Mouse (Mus musculus) heart, postnatal 25 days (tissue): ENCODE results near the gene Aplp1. TPM values are rescaled to one million over a fixed set of nuclear protein-coding genes. Genes with fewer than 3 reads are reported as not detected.
A peak's percentile ranks its signal among the peaks of the same experiment; 100 is the strongest.

ENCODE experiments used
- DNase-seq: peaks from one replicate; pipeline ENCODE4 v3.0.0; 2022; ENCODE audit warnings: low spot score
- intact Hi-C: fragments of 180-260 bp; cut with DNase I; formaldehyde crosslinking; loops from one replicate; pipeline ENCODE4 v1.15.1; 2025
- total RNA-seq, 2 experiments: library from RNA; stranded (reverse); gene quantifications; 2 replicates each; pipeline ENCODE4 v1.2.3; 2021

The Aplp1 gene
- total RNA-seq, 2 experiments from 2014 or later: 3.5 TPM

DNA sequence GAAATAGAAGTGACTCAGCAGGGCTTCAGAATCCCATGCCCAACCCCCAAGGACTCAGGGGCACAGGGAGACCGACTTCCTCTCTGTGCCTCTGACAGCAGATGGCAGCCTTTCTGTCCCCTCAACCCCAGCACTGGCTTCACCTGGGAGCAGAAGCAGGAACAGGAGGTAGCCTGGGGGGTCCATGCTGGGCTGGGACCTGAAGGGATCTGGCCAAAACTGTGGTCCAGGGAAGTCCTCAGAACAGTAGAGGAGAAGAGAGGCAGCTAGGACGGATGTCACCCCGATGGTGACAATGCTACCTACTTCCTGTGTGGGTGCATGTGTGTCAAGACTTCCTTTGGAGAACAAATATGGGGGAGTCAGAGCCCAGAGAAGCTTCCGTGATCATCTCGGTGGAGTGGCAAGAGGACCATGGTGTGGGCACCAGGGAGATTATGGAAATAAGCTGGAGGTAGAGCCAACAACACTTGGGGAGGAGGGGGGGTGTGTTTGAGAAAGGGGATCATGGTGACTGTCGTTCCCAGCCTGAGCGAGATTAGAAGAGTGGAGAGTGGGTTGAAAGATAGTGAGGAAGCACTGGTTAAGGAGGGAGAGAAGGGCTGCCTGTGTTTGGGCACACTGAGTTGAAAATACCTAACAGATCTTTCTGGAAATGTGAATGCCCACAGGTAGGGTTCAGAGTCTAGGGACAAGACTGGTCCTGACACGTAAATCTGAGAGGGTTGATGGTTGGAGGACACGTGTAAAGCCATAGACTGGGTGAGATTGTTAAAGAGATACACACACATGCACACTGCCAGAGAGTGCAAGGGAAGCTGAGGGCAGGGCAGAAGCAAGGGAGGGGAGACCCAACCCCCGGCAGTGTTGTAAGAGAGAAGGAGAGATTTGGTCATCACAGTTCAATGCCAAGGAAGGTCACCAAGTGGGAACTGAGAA is 25.5 kb downstream of the Aplp1 start, which contains the start of gene Hcst:
Hcst (minus strand) TSS at position 294 of the 939 bp plus-strand sequence.
- intact Hi-C loops: no loop called here
- DNase-seq: no peak

DNA sequence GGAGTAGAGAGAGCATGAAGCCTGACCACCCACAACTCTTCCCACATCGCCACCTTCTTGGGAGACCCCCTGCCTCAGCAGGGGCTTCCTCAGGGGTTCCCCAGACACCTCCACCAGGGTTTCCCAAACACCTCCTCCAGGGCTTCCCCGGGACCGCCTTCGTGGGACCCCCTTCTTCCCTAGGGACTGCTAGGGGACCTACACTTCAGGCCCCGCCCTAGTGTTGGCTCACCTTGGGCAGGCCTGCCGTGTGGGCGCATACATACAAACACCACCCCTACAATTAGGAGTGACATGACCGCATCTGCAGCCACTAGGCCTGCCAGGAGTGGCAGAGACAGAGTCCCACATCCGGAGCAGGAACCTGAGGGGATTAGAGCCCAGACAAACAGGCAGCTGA is 27.5 kb downstream of the Aplp1 start:
- intact Hi-C loops: no loop called here
- DNase-seq: no peak

DNA sequence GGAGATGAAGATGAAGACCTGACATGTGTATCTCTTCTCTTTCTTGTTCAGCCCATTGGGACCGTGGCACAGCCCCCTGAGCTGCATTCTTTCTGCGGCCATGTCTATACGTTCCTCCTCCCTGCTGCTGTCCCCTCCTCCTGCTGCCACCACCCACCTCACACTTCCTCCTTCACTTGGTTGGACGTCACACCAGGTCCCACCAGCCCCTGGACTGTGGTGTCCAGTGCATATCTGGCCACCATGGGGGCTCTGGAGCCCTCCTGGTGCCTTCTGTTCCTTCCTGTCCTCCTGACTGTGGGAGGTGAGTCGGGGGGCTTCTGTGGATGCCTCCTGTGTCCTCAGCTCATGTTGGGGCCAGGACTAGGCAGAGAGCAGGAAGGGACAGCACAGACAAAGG is 31.7 kb downstream of the Aplp1 start, which contains the start of gene Tyrobp:
Tyrobp (plus strand) TSS at position 165 of the 400 bp plus-strand sequence.
- intact Hi-C loops: no loop called here
- DNase-seq: peak; percentile 26

DNA sequence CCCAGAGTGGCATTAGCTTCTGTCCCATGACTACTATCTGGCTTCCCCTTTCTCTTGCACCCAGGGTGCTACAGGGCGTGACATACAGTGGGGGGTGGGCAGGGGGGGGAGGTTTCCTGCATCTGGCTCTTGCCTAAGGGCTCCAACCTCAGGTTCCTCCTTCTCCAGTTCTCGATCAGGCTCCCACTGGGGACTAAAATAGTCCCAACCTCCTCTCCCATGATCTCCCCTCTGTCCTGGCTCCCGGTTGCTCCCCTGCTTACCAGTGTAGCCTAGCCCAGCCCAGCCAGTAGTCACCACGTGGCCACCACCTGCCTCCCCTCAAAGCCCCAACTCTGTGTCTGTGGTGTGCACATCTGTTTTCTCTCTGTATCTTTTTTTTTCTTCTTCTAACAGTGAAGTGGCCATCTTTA is 32.6 kb downstream of the Aplp1 start:
- intact Hi-C loops: no loop called here
- DNase-seq: no peak

DNA sequence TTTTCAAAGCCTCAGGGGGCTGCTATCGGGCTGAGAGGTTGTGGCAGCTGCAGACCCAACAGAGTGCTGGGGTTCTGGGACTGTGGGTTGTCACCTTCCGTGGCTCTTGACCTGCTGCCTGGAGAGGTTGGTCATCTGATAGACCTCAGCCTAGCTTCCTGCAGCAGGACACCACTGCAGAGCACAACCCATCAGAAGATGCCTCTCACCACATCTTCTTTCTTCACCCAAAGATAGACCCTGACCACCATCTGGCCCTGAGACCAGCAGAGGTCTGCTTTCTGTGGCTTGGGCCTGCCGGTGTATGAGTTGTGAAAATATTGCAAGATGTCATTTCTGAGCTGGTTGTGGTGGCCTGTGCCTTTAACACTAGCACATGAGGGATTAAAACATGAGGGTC is 34.3 kb downstream of the Aplp1 start:
- DNase-seq: no peak
- intact Hi-C loops: no loop called here

DNA sequence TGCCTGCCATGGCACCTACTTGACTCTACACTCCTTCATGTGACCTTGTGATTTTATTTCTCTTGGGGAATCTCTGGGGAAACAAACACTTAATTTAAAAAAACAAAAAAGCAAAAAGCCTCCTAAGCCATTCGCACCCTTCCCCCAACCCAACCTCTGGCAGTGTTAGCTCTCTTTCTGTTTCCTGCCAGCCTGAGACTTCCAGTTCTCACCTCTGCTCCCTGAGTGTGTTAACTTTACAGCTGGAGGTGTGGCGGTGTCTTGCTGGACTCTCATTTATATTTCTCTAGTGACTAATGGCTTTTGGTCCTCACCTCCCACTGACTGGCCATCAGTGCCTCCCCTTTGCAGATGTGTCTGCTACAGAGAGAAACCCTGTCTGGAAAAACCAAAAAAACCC is 35.5 kb downstream of the Aplp1 start:
- no peak for DNase-seq
- intact Hi-C loops: no loop called here

DNA sequence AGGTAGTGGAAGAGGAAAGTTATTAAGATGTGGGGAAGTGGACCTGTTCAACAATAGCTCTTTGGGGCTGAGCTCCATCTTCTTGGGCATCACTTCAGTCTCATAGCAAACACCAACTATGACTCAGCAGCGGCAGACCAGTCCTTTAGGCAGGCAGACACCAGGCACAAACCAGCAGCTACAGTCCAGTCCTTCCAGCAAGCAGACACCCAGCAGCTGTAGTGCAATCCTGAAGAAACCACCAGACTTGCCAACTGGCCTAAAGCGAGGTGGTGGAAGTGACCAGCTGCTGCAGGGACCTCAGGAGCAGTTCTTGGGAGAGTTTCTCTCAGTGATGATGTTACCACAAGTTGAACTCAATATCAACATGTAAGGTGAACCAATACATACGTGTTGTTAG is 36.7 kb downstream of the Aplp1 start:
- intact Hi-C loops: no loop called here
- DNase-seq: no peak

DNA sequence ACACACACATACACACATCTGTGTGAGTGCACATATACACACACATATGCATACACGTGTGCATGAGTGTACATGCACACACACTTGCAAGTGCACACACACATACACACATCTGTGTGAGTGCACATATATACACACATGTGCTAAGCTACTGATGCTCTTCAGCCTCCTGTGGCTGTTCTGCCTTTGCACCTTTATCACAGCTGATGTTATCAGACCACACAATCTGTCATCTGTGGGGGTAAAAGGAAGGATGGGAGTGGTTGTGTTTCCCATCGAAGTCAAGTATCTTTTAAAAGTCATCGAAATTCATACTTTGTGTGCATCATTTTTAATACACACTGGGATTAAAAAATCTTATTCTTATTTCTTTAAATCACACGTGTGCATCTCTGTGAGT is 43.0 kb downstream of the Aplp1 start:
- intact Hi-C loops: no loop called here
- DNase-seq: no peak

DNA sequence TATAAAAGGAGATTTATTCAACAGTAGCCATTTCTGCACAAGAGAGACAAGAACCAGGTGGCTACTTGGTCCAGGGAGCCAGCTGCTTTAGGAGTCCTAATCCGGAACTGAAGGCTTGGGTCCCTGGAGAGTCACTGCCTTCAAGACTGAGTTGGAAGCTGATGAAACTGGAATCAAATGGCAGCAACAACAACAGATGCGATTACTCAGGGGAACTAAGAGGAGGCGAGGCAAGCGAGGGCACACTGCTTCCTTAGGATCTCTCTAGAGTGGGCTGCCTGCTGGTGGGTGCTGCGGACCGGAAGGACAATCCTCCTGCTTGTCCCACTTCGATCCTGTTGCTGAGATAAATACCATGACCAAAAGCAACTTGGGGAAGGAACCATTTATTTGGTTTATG is 45.7 kb downstream of the Aplp1 start:
- intact Hi-C loops: no loop called here
- DNase-seq: no peak

DNA sequence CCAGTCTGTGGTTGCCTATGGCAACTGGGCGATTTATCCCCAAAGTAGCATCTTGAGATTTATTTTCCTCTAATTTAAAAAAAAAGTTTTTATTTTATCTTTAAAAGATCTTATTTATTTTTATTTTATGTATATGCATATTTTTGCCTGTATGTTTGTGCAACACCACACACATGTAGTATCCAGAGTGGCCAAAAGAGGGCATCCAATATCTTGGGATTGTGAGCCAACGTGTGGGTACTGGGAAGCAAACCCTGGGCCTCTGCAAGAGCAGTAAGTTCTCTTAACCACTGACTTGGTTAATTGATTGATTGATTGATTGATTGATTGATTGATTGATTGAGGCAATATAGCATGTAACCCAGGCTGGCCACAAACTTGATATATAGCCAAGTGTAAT is 50.5 kb downstream of the Aplp1 start:
- intact Hi-C loops: no loop called here

DNA sequence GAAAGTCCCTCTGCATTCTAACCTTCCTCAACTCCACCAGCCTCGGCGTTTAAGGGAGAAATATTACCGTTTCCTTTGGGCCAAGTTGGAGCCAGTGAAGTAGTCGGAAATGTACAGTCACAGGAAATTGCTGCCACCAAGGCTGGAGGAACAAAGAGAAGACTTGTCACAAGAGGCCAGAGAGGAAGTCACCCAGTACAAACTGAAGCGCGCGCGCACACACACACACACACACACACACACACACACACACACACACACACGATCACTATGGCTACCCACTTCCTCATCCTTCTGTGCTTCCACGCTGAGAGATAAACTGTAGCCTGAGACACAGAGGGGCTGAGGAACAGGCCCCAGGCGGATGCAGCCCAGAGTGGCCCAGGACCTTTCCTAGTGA is 51.0 kb downstream of the Aplp1 start:
- DNase-seq: no peak
- intact Hi-C loops: no loop called here

More for the DNA sequence above, 50.5 kb downstream of the Aplp1 start:
- DNase-seq: no peak

DNA sequence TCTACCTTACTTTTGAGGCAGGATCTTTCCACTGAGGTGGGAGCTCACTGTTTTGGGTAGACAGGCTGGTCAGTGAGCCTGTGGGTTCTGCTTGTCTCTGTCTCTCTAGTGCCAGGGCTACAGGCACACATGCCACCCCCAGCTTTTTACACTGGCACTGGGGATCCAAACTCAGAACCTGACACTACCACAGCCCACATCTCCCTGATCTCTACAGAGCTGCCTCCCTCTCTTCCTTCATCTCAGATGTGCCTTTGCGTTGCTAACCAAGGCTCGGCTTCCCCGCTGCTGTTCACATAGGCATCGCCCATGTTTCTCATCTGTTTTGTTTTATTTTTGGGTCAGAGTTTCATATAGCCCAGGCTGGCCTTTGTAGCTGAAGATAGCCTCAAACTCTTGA is 51.7 kb downstream of the Aplp1 start:
- intact Hi-C loops: no loop called here
- no peak for DNase-seq

DNA sequence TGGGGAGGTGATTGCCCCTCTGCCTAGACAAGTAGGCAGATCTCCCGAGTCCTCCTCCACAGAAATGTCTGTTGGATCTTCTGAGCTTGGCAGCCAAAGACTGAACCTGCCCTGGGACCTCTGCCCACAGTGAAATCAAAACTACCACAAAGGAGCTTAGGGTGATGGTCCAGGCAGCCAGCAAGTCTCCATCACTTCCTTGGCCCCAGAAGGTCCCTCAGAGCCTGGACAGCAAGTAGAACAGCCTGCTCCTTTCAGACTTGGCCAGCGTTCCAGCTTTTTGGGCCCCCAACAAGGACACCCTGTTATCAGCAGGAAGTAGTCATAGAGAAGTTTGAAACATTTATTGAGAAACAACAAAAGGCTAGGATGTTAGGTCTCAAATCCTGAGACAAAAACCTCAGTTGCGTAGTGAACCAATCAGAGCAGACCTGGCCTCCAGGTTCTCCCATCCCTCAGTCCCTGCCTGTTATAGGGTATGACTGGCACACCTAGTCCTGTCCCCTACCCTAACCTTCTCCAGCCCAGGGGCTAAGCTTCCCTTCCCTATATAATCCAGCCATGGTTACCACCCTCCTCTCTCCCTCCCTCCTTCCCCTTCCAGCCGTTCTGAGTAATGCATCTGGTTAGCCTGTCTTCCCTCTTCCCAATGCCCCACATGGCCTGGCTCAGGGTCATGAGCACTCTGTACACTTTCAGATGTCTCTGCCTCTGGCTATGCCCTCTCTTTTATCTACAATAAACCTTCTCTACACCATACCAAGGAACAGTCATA is 52.4 kb downstream of the Aplp1 start:
- intact Hi-C loops: no loop called here
- DNase-seq: no peak

Other genes with a start within 250 kb of the Aplp1 start
- gene Capns1, start 246.7 kb downstream of the Aplp1 start, total RNA-seq: 100 to 1,000 TPM; 270 to 283 TPM
- gene Polr2i, start 213.6 kb downstream of the Aplp1 start, total RNA-seq: 10 to 100 TPM; 54.6 to 56.6 TPM
- gene Tbcb, start 213.3 kb downstream of the Aplp1 start, total RNA-seq: 10 to 100 TPM; 54.1 to 56.7 TPM
- not detected for gene Ovol3, start 209.8 kb downstream of the Aplp1 start, total RNA-seq
- not detected for gene Thap8, start 165.4 kb downstream of the Aplp1 start, total RNA-seq
- gene Wdr62, start 165.1 kb downstream of the Aplp1 start, total RNA-seq: 1 to 10 TPM; 1.1 to 1.8 TPM
- gene Clip3, start 153.8 kb downstream of the Aplp1 start, total RNA-seq: 1 to 10 TPM; 7.0 to 7.7 TPM
- 10 to 100 TPM; 23.1 to 24.6 TPM for gene Alkbh6, start 136.8 kb downstream of the Aplp1 start, total RNA-seq
- gene Syne4, start 130.7 kb downstream of the Aplp1 start, total RNA-seq: 1 to 10 TPM in 1 of 2 experiments, under 1 TPM in 1; 0.65 to 1.3 TPM
- under 1 TPM; 0.45 to 0.99 TPM for gene E130208F15Rik, start 123.8 kb downstream of the Aplp1 start, total RNA-seq
- gene Sdhaf1, start 121.6 kb downstream of the Aplp1 start, total RNA-seq: 10 to 100 TPM; 12.1 to 12.3 TPM
- gene Lrfn3, start 82.8 kb downstream of the Aplp1 start, total RNA-seq: 1 to 10 TPM in 1 of 2 experiments, under 1 TPM in 1; 0.95 to 1.3 TPM
- gene Tyrobp, start 31.8 kb downstream of the Aplp1 start, total RNA-seq: 10 to 100 TPM; 17.7 to 18.4 TPM
- gene Hcst, start 25.7 kb downstream of the Aplp1 start, total RNA-seq: not detected
- gene Nfkbid, start 23.8 kb downstream of the Aplp1 start, total RNA-seq: under 1 TPM; 0.20 to 0.47 TPM
- gene Kirrel2, start 12.2 kb upstream of the Aplp1 start, total RNA-seq: not detected
- gene Nphs1, start 12.8 kb upstream of the Aplp1 start, total RNA-seq: not detected
- gene Prodh2, start 48.1 kb upstream of the Aplp1 start, total RNA-seq: not detected
- gene Arhgap33, start 89.5 kb upstream of the Aplp1 start, total RNA-seq: 1 to 10 TPM in 1 of 2 experiments, under 1 TPM in 1; 0.81 to 1.1 TPM
- gene Hspb6, start 106.6 kb upstream of the Aplp1 start, total RNA-seq: 100 to 1,000 TPM; 720 to 731 TPM
- 1 to 10 TPM; 4.5 to 4.7 TPM for gene Proser3, start 106.8 kb upstream of the Aplp1 start, total RNA-seq
- gene Lin37, start 114.3 kb upstream of the Aplp1 start, total RNA-seq: 10 to 100 TPM; 15.1 to 15.5 TPM
- gene U2af1l4, start 117.8 kb upstream of the Aplp1 start, total RNA-seq: 10 to 100 TPM; 63.7 to 66.4 TPM
- gene Gm49396, start 117.8 kb upstream of the Aplp1 start, total RNA-seq: 1 to 10 TPM; 1.4 to 1.9 TPM
- 10 to 100 TPM; 61.2 to 70.3 TPM for gene Psenen, start 118.1 kb upstream of the Aplp1 start, total RNA-seq
- gene Igflr1, start 119.9 kb upstream of the Aplp1 start, total RNA-seq: 1 to 10 TPM; 1.3 to 1.6 TPM
- 10 to 100 TPM; 17.5 to 22.7 TPM for gene Kmt2b, start 143.2 kb upstream of the Aplp1 start, total RNA-seq
- gene Zbtb32, start 153.4 kb upstream of the Aplp1 start, total RNA-seq: not detected
- gene Upk1a, start 167.3 kb upstream of the Aplp1 start, total RNA-seq: under 1 TPM in 1 of 2 experiments, not detected in 1; 0.52 TPM
- 1,000 to 10,000 TPM; 4,579 to 4,828 TPM for gene Cox6b1, start 180.6 kb upstream of the Aplp1 start, total RNA-seq
- gene Etv2, start 190.3 kb upstream of the Aplp1 start, total RNA-seq: not detected
- gene Rbm42, start 204.8 kb upstream of the Aplp1 start, total RNA-seq: 10 to 100 TPM; 49.9 to 53.9 TPM
- 1 to 10 TPM; 4.3 TPM for gene Haus5, start 219.5 kb upstream of the Aplp1 start, total RNA-seq
- gene Pmis2, start 226.1 kb upstream of the Aplp1 start, total RNA-seq: under 1 TPM in 1 of 2 experiments, not detected in 1; 0.65 TPM